Mouse (Mus musculus) cerebellum, adult 11 months (tissue): Measurements from ENCODE around the gene 2310039H08Rik.

Experiments used
- DNase-seq: peaks from one replicate; pipeline ENCODE4 v3.0.0; 2022

Gene 2310039H08Rik

DNA sequence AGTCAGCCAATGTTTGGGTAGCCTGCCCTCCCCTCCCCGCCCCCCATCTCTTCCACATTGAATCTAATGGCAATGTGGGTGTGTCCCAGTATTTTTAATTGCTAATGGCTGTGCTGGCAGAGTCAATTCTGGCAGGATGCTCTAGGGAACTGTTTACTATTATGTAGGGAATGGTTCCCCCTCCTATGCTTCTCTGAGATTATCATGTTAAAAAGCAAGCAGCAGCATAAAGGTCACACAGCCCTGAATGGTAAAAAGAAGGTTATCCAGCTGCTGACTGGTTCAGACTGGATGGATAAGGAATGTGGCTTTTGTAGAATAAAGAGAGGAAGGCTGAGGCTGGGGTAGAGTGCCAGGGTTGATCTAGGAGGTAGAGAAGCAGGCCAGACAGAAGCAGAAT lies 40.0 kb downstream of the 2310039H08Rik start:
- DNase-seq: no peak

DNA sequence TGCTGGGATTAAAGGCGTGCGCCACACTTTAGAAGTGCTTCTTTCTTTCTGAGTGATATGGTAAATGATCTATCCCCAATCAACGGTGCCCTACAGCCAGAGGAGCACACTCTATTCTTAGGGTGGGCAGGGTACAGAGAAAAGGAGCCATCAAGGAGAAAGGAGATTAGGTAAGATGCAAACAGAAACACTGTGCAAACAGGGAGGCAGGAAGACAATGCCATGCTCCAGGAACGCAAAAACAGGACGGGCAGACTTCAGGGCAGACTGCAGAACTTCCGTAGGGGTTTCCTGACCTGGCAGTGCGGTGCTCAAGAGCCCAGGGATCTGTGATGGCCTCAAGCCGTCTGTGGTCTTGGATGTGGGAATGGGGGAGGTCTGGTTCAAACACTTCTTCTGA lies 41.2 kb downstream of the 2310039H08Rik start:
- DNase-seq: no peak

DNA sequence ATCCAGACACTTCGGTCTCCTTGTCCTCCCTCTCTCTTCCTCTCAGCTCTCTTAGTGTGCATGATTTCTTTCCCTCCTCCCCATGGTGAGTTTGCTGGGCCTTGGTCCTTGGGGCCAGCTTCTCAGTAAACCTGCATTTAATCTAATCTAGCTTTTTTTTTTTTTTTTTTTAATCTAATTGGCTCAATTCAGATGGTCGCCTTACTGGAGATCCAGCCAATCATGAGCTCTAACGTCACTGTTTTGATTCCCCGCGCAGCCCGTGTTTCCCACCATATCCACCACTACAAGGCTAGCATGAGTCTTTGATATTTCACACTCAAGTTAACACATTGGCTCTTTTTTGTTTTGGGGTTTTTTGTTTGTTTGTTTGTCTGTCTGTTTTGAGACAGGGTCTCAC lies 42.1 kb downstream of the 2310039H08Rik start:
- no peak for DNase-seq

DNA sequence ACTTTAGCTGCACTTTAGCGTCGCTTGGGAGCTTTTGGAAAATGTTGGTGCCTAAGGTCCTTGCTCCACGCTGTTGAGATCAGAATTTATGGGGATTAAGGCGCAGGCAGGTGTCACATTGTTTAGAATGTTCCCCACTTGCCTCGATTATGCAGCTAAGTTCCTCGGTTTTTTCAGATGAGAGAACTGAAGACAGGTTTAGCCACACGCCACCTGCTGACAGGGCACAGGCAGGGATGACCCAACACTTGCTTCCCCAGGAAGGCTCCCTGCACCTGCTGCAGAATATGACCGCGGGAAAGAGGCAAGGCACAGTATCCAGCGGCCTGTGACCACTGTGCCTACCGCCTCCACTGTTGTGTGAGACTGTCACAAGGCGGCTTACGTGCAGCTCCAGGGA lies 43.9 kb downstream of the 2310039H08Rik start:
- DNase-seq: no peak

DNA sequence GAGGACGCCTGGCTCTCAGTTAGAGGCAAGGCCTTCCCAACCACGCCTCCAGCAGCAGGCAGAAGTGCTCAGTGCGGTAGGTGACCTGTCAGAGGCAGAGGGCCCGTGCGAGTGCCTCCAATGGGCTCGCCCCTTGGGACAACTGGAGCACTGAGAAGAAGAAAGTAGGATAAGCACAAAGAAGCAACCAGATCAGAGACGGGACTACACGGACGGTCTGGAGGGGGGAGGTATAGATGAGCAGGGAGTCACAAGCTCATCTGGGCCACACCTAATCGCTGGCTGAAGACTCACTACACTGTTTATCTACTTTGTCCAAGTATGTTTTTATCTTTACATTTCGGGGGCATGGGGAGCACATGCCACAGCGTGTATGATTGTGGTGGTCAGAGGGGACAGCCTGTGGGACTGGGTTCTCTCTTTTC lies 45.3 kb downstream of the 2310039H08Rik start:
- no peak for DNase-seq

DNA sequence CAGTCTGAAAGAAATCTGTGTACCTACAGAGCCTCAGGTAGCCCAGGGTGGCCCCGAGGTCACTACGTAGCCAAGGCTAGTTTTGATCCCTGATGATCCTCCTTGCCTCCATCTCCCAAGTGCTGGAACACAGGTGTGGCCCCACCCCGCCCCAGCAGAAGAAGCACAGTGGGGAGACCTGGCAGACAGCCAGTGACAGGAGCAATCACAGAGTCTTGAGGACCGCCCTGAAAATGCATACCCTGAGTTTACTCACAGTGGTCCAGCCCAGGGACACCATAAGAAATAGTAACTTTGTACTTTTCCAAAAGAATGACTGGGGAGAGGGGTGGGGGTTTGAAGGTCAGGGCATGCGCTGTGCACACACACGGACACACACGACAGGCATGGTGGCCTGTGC lies 48.2 kb downstream of the 2310039H08Rik start:
- DNase-seq: peak; percentile 22
